Mouse (Mus musculus): ENCODE measurements around the gene Tspan11. TPM values are rescaled to one million over a fixed set of nuclear protein-coding genes. Genes with fewer than 3 reads are reported as not detected.
A peak's percentile ranks its signal among the peaks of the same experiment; 100 is the strongest.

The Tspan11 gene
- polyA plus RNA-seq (2014; fragmentation: Nextera tagmentation; extraction: Ambion mirVana) = 17.4 and 17.9 TPM in 2 replicates

DNA sequence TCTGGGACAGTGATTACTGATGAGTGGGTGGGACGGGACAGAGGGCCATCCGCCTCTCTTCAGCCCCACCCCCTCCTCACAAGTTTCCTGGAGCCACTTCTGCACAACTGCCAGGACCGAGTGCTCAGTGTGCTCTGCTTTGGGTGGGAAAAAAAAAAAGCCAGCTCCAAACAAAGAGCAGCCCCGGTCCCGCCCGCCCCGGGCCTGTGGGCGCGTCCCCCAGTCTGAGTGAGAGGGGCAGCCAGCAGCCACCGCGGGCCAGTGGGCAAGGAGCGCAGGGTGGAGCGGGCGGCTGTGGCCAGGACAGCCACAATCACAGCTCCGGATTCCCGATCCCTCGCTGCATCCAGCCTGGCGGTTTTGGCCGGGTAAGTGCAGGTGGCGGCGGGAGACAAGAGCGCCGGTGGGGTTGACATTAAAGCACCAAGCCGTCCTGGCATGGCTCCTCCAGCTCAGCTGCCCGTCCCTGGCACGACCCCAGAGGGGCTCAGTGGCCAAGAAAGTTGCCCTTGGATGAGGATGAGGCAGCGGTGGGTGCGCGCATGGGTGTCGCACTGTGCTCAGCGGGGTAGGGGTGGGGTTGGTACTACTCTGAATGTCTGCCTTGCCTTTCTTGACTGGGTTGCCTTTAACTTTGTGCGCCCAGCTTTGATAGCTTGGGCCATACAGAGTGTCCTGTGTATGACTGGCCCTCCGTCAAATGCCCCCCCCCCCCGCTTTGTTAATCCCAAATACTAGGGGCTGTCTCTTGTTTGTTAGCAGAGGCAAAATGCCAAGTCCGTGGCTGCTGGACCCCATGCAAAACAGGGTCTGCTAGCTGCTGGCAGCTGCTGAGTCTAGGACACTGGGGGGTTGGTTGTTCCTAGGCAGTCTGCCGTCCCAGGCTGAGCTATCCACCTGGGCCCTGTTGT lies at the start of gene Tspan11:
Gene Tspan11, plus strand, starts transcription at position 79 of the 911 bp plus-strand sequence.
- peak within 1 kb of the TSS; percentile 71 for H3K9ac ChIP-seq (ENCODE audit: low read depth, low read length)
- peak within 1 kb of the TSS; percentile 63 for H3K4me2 ChIP-seq (replicated peaks; ENCODE audit: low read depth, low read length)
- H3K9me3 ChIP-seq (ENCODE audit: control insufficient read depth, low read length) = no peaks in the 10 kb centered on the region
- DNase-seq (ENCODE audit: low spot score) (peak; percentile 70), ATAC-seq (ENCODE audit: low FRiP score) (peak; percentile 82)
- H3K4me1 ChIP-seq (replicated peaks; ENCODE audit: control insufficient read depth, insufficient read depth, low read length) = peaks cover 8% of the 10 kb centered on the region
- H3K27me3 ChIP-seq (ENCODE audit: control insufficient read depth, insufficient read depth, low read length) = no peaks in the 10 kb centered on the region
- H3K4me3 ChIP-seq (ENCODE audit: low read depth, low read length) = peak within 1 kb of the TSS; percentile 40
- peak within 1 kb of the TSS; percentile 52 for H3K27ac ChIP-seq (ENCODE audit: low read depth, low read length)
- H3K36me3 ChIP-seq (ENCODE audit: control insufficient read depth, insufficient read depth, low read length) = no peaks in the 10 kb centered on the region
- 3% methylated on average over 36 of the region's 36 CpGs for WGBS

DNA sequence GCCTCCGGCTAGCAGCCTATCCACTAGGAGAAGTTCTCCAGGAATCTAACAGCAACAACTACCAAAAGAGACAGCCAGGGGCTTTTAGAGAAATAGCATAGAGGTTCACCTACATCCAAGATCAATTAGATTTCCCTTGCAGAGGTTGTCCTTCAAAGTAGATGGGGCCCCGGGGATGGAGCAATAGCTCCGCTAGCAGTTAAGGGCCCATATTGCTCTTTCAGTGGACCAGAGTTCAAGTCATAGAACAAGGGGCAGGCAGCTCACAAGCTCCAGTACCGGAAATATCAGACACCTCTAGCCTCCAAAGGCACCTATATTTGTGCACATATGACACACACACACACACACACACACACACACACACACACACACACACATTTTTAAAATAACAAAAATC lies 49.5 kb upstream of the Tspan11 start:
- no peak for DNase-seq (ENCODE audit: low spot score)
- no peak overlapping the region for H3K4me2 ChIP-seq (replicated peaks; ENCODE audit: low read depth, low read length)
- no peak overlapping the region for H3K4me3 ChIP-seq (ENCODE audit: low read depth, low read length)
- no peaks in the 10 kb centered on the region; the same call in 1 of the 2 replicates for H3K27me3 ChIP-seq (ENCODE audit: control insufficient read depth, insufficient read depth, low read length)
- no peak overlapping the region for H3K9ac ChIP-seq (ENCODE audit: low read depth, low read length)
- ATAC-seq (ENCODE audit: low FRiP score) = no peak
- H3K27ac ChIP-seq (ENCODE audit: low read depth, low read length) = no peak overlapping the region
- H3K36me3 ChIP-seq (ENCODE audit: control insufficient read depth, insufficient read depth, low read length) = no peaks in the 10 kb centered on the region
- WGBS = 90% methylated on average over 4 of the region's 4 CpGs
- H3K4me1 ChIP-seq (replicated peaks; ENCODE audit: control insufficient read depth, insufficient read depth, low read length) = no peaks in the 10 kb centered on the region
- H3K9me3 ChIP-seq (ENCODE audit: control insufficient read depth, low read length) = no peaks in the 10 kb centered on the region

DNA sequence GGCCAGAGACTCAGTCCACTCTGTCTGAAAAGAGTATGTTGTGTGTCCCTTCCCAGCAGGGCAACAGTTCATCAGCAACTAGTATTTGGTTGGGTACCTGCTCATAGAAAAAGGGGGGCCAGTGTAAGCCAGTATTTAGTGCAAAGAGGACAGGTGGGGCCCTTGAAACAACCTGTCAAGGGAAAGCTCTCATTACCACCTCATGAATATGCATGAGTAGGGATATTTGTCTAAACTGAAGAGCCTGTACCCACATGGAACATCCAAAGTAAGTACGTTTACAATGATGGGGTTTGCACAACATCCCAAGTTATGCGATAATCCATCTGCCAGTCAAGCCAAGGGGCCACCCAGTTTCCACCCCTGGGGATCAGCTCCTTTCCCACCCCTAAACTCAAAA lies 47.9 kb upstream of the Tspan11 start:
- no peak overlapping the region for H3K9ac ChIP-seq (ENCODE audit: low read depth, low read length)
- H3K27me3 ChIP-seq (ENCODE audit: control insufficient read depth, insufficient read depth, low read length) = no peaks in the 10 kb centered on the region; the same call in 1 of the 2 replicates
- no peaks in the 10 kb centered on the region for H3K36me3 ChIP-seq (ENCODE audit: control insufficient read depth, insufficient read depth, low read length)
- 82% methylated on average over 2 of the region's 2 CpGs for WGBS
- no peak overlapping the region for H3K27ac ChIP-seq (ENCODE audit: low read depth, low read length)
- H3K4me3 ChIP-seq (ENCODE audit: low read depth, low read length) = no peak overlapping the region
- ATAC-seq (ENCODE audit: low FRiP score) (no peak), DNase-seq (ENCODE audit: low spot score) (no peak)
- no peaks in the 10 kb centered on the region for H3K4me1 ChIP-seq (replicated peaks; ENCODE audit: control insufficient read depth, insufficient read depth, low read length)
- H3K9me3 ChIP-seq (ENCODE audit: control insufficient read depth, low read length) = no peaks in the 10 kb centered on the region
- no peak overlapping the region for H3K4me2 ChIP-seq (replicated peaks; ENCODE audit: low read depth, low read length)

DNA sequence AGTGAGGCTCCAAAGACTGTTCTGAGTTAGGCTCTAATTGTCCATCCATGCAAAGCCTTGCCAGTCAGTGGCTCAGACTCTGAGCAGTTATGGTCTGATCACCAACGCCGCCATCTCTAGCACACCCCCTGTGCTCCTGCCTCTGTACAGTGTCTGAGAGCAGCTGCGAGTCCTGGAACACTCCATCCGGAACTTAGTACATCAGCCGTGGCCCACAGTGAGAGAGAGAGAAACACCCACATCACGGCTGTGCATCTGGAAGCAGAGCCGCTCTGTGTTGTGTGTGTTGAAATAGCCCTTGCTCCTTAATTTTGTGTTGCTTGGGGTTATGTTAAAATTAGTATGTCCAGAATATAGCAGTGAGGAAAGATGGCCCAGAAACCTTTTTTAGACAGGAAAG lies 47.2 kb upstream of the Tspan11 start:
- no peaks in the 10 kb centered on the region; the same call in 1 of the 2 replicates for H3K27me3 ChIP-seq (ENCODE audit: control insufficient read depth, insufficient read depth, low read length)
- ATAC-seq (ENCODE audit: low FRiP score) = no peak
- no peaks in the 10 kb centered on the region for H3K9me3 ChIP-seq (ENCODE audit: control insufficient read depth, low read length)
- no peak overlapping the region for H3K27ac ChIP-seq (ENCODE audit: low read depth, low read length)
- H3K9ac ChIP-seq (ENCODE audit: low read depth, low read length) = no peak overlapping the region
- H3K4me2 ChIP-seq (replicated peaks; ENCODE audit: low read depth, low read length) = no peak overlapping the region
- no peak overlapping the region for H3K4me3 ChIP-seq (ENCODE audit: low read depth, low read length)
- H3K4me1 ChIP-seq (replicated peaks; ENCODE audit: control insufficient read depth, insufficient read depth, low read length) = no peaks in the 10 kb centered on the region
- no peaks in the 10 kb centered on the region for H3K36me3 ChIP-seq (ENCODE audit: control insufficient read depth, insufficient read depth, low read length)
- DNase-seq (ENCODE audit: low spot score) = no peak
- 87% methylated on average over 7 of the region's 7 CpGs for WGBS

DNA sequence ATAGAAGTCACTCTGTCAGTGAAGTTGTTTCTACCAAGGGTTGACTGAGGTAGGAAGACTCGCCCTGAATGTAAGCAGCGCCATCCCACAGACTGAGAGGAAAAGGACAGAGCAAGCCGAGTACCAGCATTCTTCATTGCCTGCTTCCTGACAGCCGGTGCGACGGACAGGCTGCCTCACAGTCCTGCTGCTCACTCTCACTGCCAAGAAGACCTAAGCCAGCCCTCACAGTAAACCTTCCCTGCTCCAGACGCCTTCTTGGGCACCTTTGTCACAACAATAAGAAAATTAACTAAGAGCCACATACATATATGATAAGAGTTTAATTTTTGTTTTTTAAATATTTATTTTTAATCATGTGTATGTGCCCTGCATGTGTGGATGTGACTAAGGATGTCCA lies 46.1 kb upstream of the Tspan11 start:
- no peak for DNase-seq (ENCODE audit: low spot score)
- no peaks in the 10 kb centered on the region; the same call in 1 of the 2 replicates for H3K27me3 ChIP-seq (ENCODE audit: control insufficient read depth, insufficient read depth, low read length)
- no peak for ATAC-seq (ENCODE audit: low FRiP score)

DNA sequence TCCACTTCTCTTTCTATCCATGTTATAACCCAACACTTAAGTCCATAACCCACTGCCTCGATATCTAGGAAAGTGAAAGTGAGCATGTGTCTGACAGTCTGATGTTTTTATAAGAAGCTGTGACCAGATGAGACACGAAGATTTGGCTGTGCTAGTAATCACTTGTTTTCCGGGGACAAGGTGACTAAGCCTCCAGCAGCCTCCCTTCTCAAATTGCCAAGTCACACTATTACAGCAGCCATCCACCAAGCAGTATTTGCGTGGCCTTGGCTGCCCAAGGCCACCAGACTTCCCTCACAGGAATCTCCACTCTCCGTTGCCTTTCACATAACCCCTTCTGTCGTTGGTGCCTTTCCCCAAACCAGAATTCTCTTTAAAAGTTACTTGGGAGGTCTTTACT lies 40.9 kb upstream of the Tspan11 start:
- 88% methylated on average over 6 of the region's 6 CpGs for WGBS
- Histone ChIP-seq H3K27me3 (ENCODE audit: control insufficient read depth, insufficient read depth, low read length) (no peaks in the 10 kb centered on the region), H3K27ac (ENCODE audit: low read depth, low read length) (no peak overlapping the region), H3K9me3 (ENCODE audit: control insufficient read depth, low read length) (no peaks in the 10 kb centered on the region), H3K4me3 (ENCODE audit: low read depth, low read length) (no peak overlapping the region), H3K4me2 (replicated peaks; ENCODE audit: low read depth, low read length) (no peak overlapping the region), H3K36me3 (ENCODE audit: control insufficient read depth, insufficient read depth, low read length) (no peaks in the 10 kb centered on the region), H3K4me1 (replicated peaks; ENCODE audit: control insufficient read depth, insufficient read depth, low read length) (no peaks in the 10 kb centered on the region), H3K9ac (ENCODE audit: low read depth, low read length) (no peak overlapping the region)
- DNase-seq (ENCODE audit: low spot score) = no peak
- no peak for ATAC-seq (ENCODE audit: low FRiP score)

More for the DNA sequence above, 46.1 kb upstream of the Tspan11 start:
- no peaks in the 10 kb centered on the region for H3K36me3 ChIP-seq (ENCODE audit: control insufficient read depth, insufficient read depth, low read length)
- H3K9ac ChIP-seq (ENCODE audit: low read depth, low read length) = no peak overlapping the region
- WGBS = 74% methylated on average over 7 of the region's 7 CpGs
- H3K4me1 ChIP-seq (replicated peaks; ENCODE audit: control insufficient read depth, insufficient read depth, low read length) = no peaks in the 10 kb centered on the region
- no peak overlapping the region for H3K4me3 ChIP-seq (ENCODE audit: low read depth, low read length)
- H3K27ac ChIP-seq (ENCODE audit: low read depth, low read length) = no peak overlapping the region
- no peak overlapping the region for H3K4me2 ChIP-seq (replicated peaks; ENCODE audit: low read depth, low read length)
- H3K9me3 ChIP-seq (ENCODE audit: control insufficient read depth, low read length) = no peaks in the 10 kb centered on the region

DNA sequence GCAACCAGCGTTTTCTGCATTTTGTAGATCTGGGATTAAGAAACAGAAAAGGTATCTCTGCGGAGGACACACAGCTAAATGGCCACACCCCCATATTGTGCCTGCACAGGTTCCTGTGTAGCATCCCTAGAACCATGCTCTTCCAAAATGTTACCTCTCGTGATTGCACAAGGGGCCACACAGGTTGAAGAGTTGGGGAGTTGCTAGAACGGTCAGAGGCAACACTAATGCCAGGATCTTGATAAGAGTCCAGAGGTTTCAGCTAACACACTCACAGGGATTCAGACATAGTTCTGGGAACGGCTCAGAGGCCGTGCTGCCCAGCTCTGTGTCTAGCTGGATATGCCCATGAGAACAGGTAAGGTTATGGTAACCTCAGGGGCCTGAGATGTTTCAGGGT lies 37.9 kb upstream of the Tspan11 start:
- WGBS = 89% methylated on average over 6 of the region's 6 CpGs
- no peak for DNase-seq (ENCODE audit: low spot score)

DNA sequence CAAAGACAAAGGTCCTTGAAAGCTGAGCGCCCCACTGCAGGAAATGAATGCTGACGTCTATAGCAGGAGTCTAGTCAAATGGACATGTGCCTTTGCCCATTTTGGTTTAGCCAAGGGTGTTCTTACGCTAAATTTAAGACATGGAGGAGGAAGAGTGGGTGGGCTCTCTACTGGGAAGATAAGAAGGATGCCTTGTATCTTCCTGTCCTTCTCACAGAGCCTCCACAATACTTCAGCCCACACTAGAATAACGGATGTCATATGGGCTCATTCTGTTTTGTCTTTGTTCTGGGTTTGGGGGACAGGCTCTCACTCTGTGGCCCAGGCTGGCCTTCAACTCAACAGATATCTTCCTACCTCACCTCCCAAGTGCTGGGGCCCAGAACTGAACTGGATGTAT lies 35.8 kb upstream of the Tspan11 start:
- no peaks in the 10 kb centered on the region for H3K9me3 ChIP-seq (ENCODE audit: control insufficient read depth, low read length)
- no peak overlapping the region for H3K27ac ChIP-seq (ENCODE audit: low read depth, low read length)
- WGBS = 85% methylated on average over 4 of the region's 4 CpGs
- H3K4me1 ChIP-seq (replicated peaks; ENCODE audit: control insufficient read depth, insufficient read depth, low read length) = no peaks in the 10 kb centered on the region
- DNase-seq (ENCODE audit: low spot score) (no peak), ATAC-seq (ENCODE audit: low FRiP score) (no peak)
- H3K4me2 ChIP-seq (replicated peaks; ENCODE audit: low read depth, low read length) = no peak overlapping the region
- no peak overlapping the region for H3K9ac ChIP-seq (ENCODE audit: low read depth, low read length)
- H3K36me3 ChIP-seq (ENCODE audit: control insufficient read depth, insufficient read depth, low read length) = no peaks in the 10 kb centered on the region
- no peaks in the 10 kb centered on the region for H3K27me3 ChIP-seq (ENCODE audit: control insufficient read depth, insufficient read depth, low read length)
- H3K4me3 ChIP-seq (ENCODE audit: low read depth, low read length) = no peak overlapping the region

More for the DNA sequence above, 37.9 kb upstream of the Tspan11 start:
- Histone ChIP-seq H3K9me3 (ENCODE audit: control insufficient read depth, low read length) (no peaks in the 10 kb centered on the region), H3K4me2 (replicated peaks; ENCODE audit: low read depth, low read length) (no peak overlapping the region), H3K27me3 (ENCODE audit: control insufficient read depth, insufficient read depth, low read length) (no peaks in the 10 kb centered on the region), H3K4me3 (ENCODE audit: low read depth, low read length) (no peak overlapping the region), H3K36me3 (ENCODE audit: control insufficient read depth, insufficient read depth, low read length) (no peaks in the 10 kb centered on the region), H3K27ac (ENCODE audit: low read depth, low read length) (no peak overlapping the region), H3K4me1 (replicated peaks; ENCODE audit: control insufficient read depth, insufficient read depth, low read length) (no peaks in the 10 kb centered on the region), H3K9ac (ENCODE audit: low read depth, low read length) (no peak overlapping the region)
- no peak for ATAC-seq (ENCODE audit: low FRiP score)

DNA sequence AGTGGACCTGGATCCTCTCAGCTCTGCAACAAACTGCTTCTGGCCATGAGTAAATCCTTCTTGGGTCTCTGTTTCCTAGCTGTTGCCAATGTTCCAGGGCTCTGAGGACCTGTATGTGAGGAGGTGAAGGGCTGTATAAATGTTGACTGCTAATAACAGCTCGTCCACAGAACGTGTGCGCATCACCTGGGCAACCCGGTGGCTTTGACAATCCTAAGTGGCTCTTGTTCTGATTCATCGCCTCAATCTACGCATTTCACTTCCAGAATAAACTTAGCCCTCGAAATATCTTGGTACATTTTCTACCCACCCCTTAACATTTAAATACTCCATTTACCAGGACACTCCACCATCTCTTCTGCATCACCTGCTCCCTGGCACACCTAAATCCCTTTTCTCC lies 34.1 kb upstream of the Tspan11 start:
- H3K27me3 ChIP-seq (ENCODE audit: control insufficient read depth, insufficient read depth, low read length) = no peaks in the 10 kb centered on the region
- no peak overlapping the region for H3K4me3 ChIP-seq (ENCODE audit: low read depth, low read length)
- WGBS = 97% methylated on average over 7 of the region's 7 CpGs
- DNase-seq (ENCODE audit: low spot score) (no peak), ATAC-seq (ENCODE audit: low FRiP score) (no peak)
- no peaks in the 10 kb centered on the region for H3K4me1 ChIP-seq (replicated peaks; ENCODE audit: control insufficient read depth, insufficient read depth, low read length)
- H3K4me2 ChIP-seq (replicated peaks; ENCODE audit: low read depth, low read length) = no peak overlapping the region
- H3K27ac ChIP-seq (ENCODE audit: low read depth, low read length) = no peak overlapping the region
- no peak overlapping the region for H3K9ac ChIP-seq (ENCODE audit: low read depth, low read length)
- H3K9me3 ChIP-seq (ENCODE audit: control insufficient read depth, low read length) = no peaks in the 10 kb centered on the region
- H3K36me3 ChIP-seq (ENCODE audit: control insufficient read depth, insufficient read depth, low read length) = no peaks in the 10 kb centered on the region

All from hindbrain, embryonic 11.5 days (tissue).